Mouse (Mus musculus): Measurements from ENCODE around the gene Arf3. TPM values are rescaled to one million over a fixed set of nuclear protein-coding genes. Genes with fewer than 3 reads are reported as not detected.
A peak's percentile ranks its signal among the peaks of the same experiment; 100 is the strongest.

The Arf3 gene
- polyA plus RNA-seq, 2 experiments, result 6.6 to 16.4 TPM

GRCm38 (mm10) chr15:98781166-98781565, 18.2 kb upstream of the Arf3 start:
- WGBS (ENCODE audit: insufficient replicate concordance), result 20% methylated on average over 6 of the region's 6 CpGs
- Histone ChIP-seq H3K4me1 (replicated peaks; ENCODE audit: control insufficient read depth in 2 of 2, insufficient read depth in 2 of 2, low read length in 1 of 2) (no peaks in the 10 kb centered on the region), H3K4me3 (ENCODE audit: insufficient read depth in 1 of 2, low read depth in 2 of 2, low read length in 2 of 2) (no peak overlapping the region), H3K27ac (no peak overlapping the region), H3K36me3 (replicated peaks; ENCODE audit: control insufficient read depth, insufficient read depth, low read depth) (no peaks in the 10 kb centered on the region), H3K4me2 (ENCODE audit: low read depth) (no peak overlapping the region), H3K9ac (replicated peaks) (no peak overlapping the region), H3K9me3 (ENCODE audit: control insufficient read depth, low read length) (no peaks in the 10 kb centered on the region), H3K27me3 (ENCODE audit: control insufficient read depth, insufficient read depth, low read length) (peaks cover 59% of the 10 kb centered on the region)
- TF ChIP-seq CTCF (IDR thresholded peaks at IDR 0.05; ENCODE audit: low read depth), result no peak
- ATAC-seq (ENCODE audit: insufficient read depth) (no peak), DNase-seq (ENCODE audit: low read depth in 3 of 3, low spot score in 3 of 3) (no peak)

- 6% methylated on average over 13 of the region's 13 CpGs for WGBS (ENCODE audit: insufficient replicate concordance)
- Histone ChIP-seq H3K4me3 (ENCODE audit: insufficient read depth in 1 of 2, low read depth in 2 of 2, low read length in 2 of 2) (no peak overlapping the region), H3K9ac (replicated peaks) (no peak overlapping the region), H3K27me3 (ENCODE audit: control insufficient read depth, insufficient read depth, low read length) (peaks cover 65% of the 10 kb centered on the region), H3K4me2 (ENCODE audit: low read depth) (no peak overlapping the region), H3K9me3 (ENCODE audit: control insufficient read depth, low read length) (no peaks in the 10 kb centered on the region), H3K36me3 (replicated peaks; ENCODE audit: control insufficient read depth, insufficient read depth, low read depth) (no peaks in the 10 kb centered on the region), H3K27ac (no peak overlapping the region), H3K4me1 (replicated peaks; ENCODE audit: control insufficient read depth in 2 of 2, insufficient read depth in 2 of 2, low read length in 1 of 2) (no peaks in the 10 kb centered on the region)
- no peak for ATAC-seq (ENCODE audit: insufficient read depth)
- TF ChIP-seq CTCF (IDR thresholded peaks at IDR 0.05; ENCODE audit: low read depth) (peak; percentile 26; the same call in 1 of the 2 replicates), EP300 (IDR thresholded peaks at IDR 0.05; ENCODE audit: low read depth) (no peak)
- no peak for DNase-seq (ENCODE audit: low read depth in 3 of 3, low spot score in 3 of 3)
These were observed 17.6 kb upstream of the Arf3 start for GRCm38 (mm10) chr15:98780573-98780972.

- WGBS (ENCODE audit: insufficient replicate concordance), result 3% methylated on average over 8 of the region's 8 CpGs
These were observed 17.1 kb upstream of the Arf3 start for GRCm38 (mm10) chr15:98780075-98780474.

GRCm38 (mm10) chr15:98778806-98779205, 15.8 kb upstream of the Arf3 start:
- 2% methylated on average over 9 of the region's 11 CpGs for WGBS (ENCODE audit: insufficient replicate concordance)
- H3K4me3 ChIP-seq (ENCODE audit: insufficient read depth in 1 of 2, low read depth in 2 of 2, low read length in 2 of 2), result no peak overlapping the region
- no peak for DNase-seq (ENCODE audit: low read depth in 3 of 3, low spot score in 3 of 3)
- peaks cover 83% of the 10 kb centered on the region for H3K27me3 ChIP-seq (ENCODE audit: control insufficient read depth, insufficient read depth, low read length)
- H3K9me3 ChIP-seq (ENCODE audit: control insufficient read depth, low read length), result no peaks in the 10 kb centered on the region
- no peak overlapping the region for H3K9ac ChIP-seq (replicated peaks)
- no peak for TF ChIP-seq EP300 (IDR thresholded peaks at IDR 0.05; ENCODE audit: low read depth)
- TF ChIP-seq CTCF (IDR thresholded peaks at IDR 0.05; ENCODE audit: low read depth), result no peak
- no peaks in the 10 kb centered on the region for H3K36me3 ChIP-seq (replicated peaks; ENCODE audit: control insufficient read depth, insufficient read depth, low read depth)
- no peaks in the 10 kb centered on the region for H3K4me1 ChIP-seq (replicated peaks; ENCODE audit: control insufficient read depth in 2 of 2, insufficient read depth in 2 of 2, low read length in 1 of 2)
- no peak overlapping the region for H3K27ac ChIP-seq
- no peak overlapping the region for H3K4me2 ChIP-seq (ENCODE audit: low read depth)
- ATAC-seq (ENCODE audit: insufficient read depth), result no peak

More at GRCm38 (mm10) chr15:98780075-98780474, 17.1 kb upstream of the Arf3 start:
- Histone ChIP-seq H3K27ac (no peak overlapping the region), H3K4me3 (ENCODE audit: insufficient read depth in 1 of 2, low read depth in 2 of 2, low read length in 2 of 2) (no peak overlapping the region), H3K27me3 (ENCODE audit: control insufficient read depth, insufficient read depth, low read length) (peaks cover 70% of the 10 kb centered on the region), H3K4me1 (replicated peaks; ENCODE audit: control insufficient read depth in 2 of 2, insufficient read depth in 2 of 2, low read length in 1 of 2) (no peaks in the 10 kb centered on the region), H3K36me3 (replicated peaks; ENCODE audit: control insufficient read depth, insufficient read depth, low read depth) (no peaks in the 10 kb centered on the region), H3K9me3 (ENCODE audit: control insufficient read depth, low read length) (no peaks in the 10 kb centered on the region), H3K9ac (replicated peaks) (no peak overlapping the region), H3K4me2 (ENCODE audit: low read depth) (no peak overlapping the region)
- DNase-seq (ENCODE audit: low read depth in 3 of 3, low spot score in 3 of 3) (no peak), ATAC-seq (ENCODE audit: insufficient read depth) (no peak)
- TF ChIP-seq EP300 (IDR thresholded peaks at IDR 0.05; ENCODE audit: low read depth), result no peak
- no peak for TF ChIP-seq CTCF (IDR thresholded peaks at IDR 0.05; ENCODE audit: low read depth)

GRCm38 (mm10) chr15:98778191-98778770, 15.3 kb upstream of the Arf3 start:
- Histone ChIP-seq H3K9me3 (ENCODE audit: control insufficient read depth, low read length) (no peaks in the 10 kb centered on the region), H3K27me3 (ENCODE audit: control insufficient read depth, insufficient read depth, low read length) (peaks cover 88% of the 10 kb centered on the region), H3K27ac (no peak overlapping the region), H3K4me1 (replicated peaks; ENCODE audit: control insufficient read depth in 2 of 2, insufficient read depth in 2 of 2, low read length in 1 of 2) (no peaks in the 10 kb centered on the region), H3K4me2 (ENCODE audit: low read depth) (no peak overlapping the region), H3K9ac (replicated peaks) (no peak overlapping the region), H3K4me3 (ENCODE audit: insufficient read depth in 1 of 2, low read depth in 2 of 2, low read length in 2 of 2) (no peak overlapping the region), H3K36me3 (replicated peaks; ENCODE audit: control insufficient read depth, insufficient read depth, low read depth) (no peaks in the 10 kb centered on the region)
- WGBS (ENCODE audit: insufficient replicate concordance), result 1% methylated on average over 25 of the region's 25 CpGs
- DNase-seq (ENCODE audit: low read depth in 3 of 3, low spot score in 3 of 3) (no peak), ATAC-seq (ENCODE audit: insufficient read depth) (no peak)
- TF ChIP-seq EP300 (IDR thresholded peaks at IDR 0.05; ENCODE audit: low read depth) (no peak), CTCF (IDR thresholded peaks at IDR 0.05; ENCODE audit: low read depth) (no peak)
